Mouse (Mus musculus) embryo, embryonic 9.5 days (tissue): ENCODE results near the gene Numb.
"Not testable (repeated sequence)": the region's sequence is repeated elsewhere in the genome, so short reads cannot be mapped to it uniquely, and the experiment has no call there.

ENCODE experiments used
- DNase-seq: peaks from one replicate; pipeline ENCODE4 v3.0.0-alpha.2; 2017; ENCODE audit errors: extremely low spot score

Numb gene

GRCm38 (mm10) chr12:83922724-83923485 is 1.2 kb upstream of the Numb start:
- DNase-seq, result no peak

DNA sequence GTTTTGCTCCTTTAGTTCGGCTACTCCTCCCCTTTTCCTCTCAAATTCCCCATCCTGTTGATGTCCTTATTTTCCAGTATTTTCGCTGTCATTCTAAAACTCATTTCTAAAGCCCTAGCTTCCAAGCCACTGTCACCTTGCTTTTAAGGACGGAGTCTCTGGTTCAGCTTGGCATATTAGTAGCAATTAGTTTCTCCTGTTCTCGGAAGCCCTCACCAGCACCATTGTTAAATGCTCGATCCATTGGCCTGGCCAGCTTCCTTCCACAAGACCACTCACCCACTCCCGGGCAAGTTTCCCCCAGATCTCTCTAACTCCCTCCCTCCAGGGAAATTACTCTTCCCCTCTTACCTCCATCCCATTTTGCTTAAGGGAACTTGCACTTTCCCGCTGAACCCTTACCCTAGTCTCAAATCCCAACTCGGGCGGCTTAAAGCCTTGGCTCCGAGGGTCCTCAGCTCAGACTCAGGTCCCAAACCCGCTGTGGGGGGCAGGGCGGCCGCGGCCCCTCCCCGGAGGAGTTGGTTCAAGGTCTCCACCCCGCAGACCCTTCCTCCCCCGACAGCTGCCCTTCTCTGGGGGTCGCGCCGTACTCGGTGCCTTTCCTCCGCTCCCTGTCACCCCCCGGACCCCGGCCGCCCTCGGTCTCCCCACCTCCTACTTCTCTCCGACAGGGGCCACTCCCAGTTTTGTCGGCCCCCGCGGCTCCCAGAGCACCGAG is 853 bp downstream of the Numb start:
- DNase-seq, result peak; percentile 63

DNA sequence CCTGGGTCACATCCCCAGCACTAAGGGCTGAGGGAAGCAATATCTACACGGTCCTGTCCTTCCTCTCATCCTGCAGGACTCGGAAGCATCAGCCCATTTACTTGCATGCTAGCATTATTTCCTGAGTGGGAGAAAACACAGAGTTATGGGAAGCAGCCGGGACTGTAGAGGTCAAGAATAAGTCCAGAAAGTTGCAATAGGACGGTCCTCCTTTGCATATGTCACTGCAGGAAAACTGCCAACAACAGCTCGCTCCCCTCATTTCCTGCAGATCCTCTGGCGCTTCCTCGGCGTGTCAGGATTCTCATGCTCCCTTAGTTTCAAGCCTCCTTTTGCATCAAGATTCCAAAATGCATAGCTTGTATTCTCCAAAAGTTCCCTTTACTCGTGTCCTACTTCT is 4.8 kb downstream of the Numb start:
- no peak for DNase-seq

- no peak for DNase-seq
Measured at GRCm38 (mm10) chr12:83914797-83915196, 6.9 kb downstream of the Numb start.

DNA sequence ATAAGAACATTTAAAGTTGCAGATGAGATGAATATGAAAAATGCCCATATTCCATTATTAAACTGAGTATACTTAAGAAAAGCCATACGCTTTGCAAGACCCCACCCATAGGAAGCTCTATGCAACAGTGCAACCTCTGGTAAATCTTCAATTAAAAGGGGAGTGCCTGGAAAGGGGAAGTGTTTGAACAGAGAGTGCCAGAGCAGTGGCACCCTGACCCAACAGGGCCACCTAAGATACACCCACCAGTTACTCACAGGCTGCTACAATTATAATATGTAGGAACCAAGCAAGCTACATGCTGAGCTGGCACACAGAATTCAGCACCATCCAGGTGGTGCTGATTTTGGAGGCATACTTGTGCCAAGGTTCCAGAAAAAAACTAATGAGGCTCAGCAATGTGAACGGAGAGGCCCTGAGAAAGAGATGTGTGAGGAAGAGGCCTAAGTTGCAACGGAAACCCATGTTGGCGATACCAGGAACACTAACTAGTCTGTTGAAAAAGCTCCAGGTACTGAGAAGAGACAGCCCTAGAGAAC is 7.5 kb downstream of the Numb start:
- no peak for DNase-seq

GRCm38 (mm10) chr12:83910451-83910850 is 11.3 kb downstream of the Numb start:
- no peak for DNase-seq

DNA sequence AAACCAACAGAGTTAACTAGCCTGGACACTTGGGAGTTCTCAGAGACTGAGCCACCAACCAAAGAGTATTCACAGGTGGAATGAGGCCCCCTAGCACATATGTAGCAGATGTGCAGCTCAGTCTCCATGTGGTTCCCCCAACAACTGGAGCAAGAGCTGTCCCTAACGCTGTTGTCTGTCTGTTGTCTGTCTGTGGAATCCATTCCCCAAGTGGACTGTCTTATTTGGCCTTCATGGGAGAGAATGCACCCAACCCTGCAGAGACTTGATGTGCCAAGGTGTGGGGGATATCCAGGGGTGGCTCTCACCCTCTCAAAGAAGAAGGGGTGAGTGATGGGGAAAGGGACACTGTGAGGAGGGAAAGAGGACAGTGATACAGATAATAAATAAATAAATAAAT is 28.8 kb downstream of the Numb start:
- DNase-seq, result no peak

- DNase-seq, result no peak
Measured at GRCm38 (mm10) chr12:83891278-83891677, 30.5 kb downstream of the Numb start.

GRCm38 (mm10) chr12:83889128-83889527 is 32.6 kb downstream of the Numb start:
- no peak for DNase-seq

- DNase-seq, result no peak
Measured at GRCm38 (mm10) chr12:83885516-83886285, 36.0 kb downstream of the Numb start.

GRCm38 (mm10) chr12:83885065-83885464 is 36.7 kb downstream of the Numb start:
- DNase-seq, result not testable (repeated sequence)

DNA sequence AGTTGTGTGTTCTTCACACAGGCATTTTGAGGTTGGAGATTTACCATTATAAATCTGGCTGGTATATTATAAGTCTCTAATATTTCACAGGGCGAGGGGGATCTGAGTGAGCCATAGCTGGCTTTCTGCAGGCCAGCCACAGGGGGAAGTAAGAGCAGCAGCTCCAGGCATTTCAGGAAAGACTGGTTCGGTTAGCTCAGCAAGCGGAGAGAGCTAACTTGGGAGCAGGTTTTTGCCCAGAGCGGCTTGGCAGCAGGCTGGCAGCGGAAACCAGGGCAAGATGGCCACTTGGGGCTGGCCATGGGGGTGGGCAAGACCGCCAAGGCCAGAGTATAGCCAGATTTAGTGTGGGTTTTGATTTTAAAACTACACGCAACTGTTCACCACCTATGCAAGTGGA is 39.2 kb downstream of the Numb start:
- DNase-seq, result no peak

DNA sequence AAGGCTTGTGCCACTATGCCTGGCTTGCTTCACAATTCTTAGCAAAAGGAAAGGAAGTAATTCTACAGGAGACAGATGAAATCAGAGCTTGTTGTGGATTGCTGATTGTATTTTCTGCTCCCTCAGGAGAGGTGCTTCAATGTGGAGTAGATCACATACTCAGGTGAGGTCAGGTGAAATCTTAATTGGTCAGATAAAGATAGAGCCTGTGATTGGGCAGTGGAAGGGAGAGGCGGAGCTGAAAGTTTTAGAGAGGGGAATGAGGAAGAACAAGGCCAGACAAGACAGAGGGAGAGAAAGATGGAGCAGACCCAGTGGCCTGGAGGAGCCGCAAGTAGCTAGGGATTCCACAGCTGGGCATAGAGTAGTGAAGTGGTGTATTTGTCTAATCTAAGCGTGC is 39.6 kb downstream of the Numb start:
- DNase-seq, result no peak

DNA sequence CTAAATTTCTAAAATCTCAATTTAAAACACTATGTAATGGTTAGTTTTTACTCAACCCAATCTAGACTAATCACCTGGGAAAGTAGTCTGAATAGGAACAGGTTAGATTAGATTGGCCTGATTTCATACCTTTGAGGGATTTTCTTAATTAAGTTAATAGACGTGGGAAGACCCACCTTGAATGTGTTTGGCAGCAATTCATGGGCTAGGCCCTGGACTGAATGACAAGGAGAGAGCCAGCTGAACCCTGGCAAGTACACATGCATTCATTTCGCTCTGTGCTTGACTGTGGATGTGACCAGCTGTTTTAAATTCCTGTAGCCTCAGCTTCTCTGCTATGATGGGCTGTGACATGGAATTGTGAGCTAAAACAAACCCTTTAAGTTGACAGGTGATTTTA is 40.8 kb downstream of the Numb start:
- no peak for DNase-seq

GRCm38 (mm10) chr12:83875097-83875496 is 46.6 kb downstream of the Numb start:
- no peak for DNase-seq

DNA sequence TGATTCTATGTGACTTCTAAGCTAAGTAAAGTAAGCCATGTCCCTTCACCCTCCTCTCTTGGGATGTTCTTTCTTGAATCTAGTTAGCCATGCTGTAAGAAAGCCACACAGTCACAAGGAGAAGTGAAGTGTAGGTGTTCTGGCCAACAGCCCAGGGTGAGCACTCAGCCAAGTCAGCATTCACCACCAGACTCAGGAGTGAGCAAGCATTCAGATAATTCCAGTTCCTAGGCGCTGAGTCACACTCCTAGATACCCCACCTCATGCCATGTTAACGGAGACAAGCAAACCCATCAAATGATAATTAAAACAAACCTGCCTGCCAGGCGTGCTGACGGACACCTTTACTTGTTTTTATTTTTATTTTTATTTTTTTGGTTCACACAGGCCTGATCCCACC is 47.1 kb downstream of the Numb start:
- DNase-seq, result no peak

DNA sequence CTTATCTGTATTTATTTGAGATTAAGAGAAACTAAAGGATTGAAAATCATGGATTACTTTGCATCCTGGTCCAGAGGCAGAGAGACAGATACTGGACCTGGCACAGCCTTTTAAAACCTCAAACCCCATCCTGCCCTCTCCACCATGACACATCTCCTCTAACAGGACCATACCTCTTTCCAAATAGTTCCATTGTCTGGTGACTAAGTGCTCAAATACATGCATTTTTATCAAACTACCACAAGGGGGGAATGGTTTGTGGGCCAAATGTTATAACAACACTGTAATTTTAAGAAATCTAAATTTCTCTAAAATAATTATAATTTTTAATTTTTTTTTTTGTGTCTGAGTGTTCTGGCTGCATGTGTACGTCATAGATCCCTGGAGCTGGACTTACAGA is 57.2 kb downstream of the Numb start:
- no peak for DNase-seq

- no peak for DNase-seq
Measured at GRCm38 (mm10) chr12:83861880-83862279, 59.9 kb downstream of the Numb start.

- no peak for DNase-seq
Measured at GRCm38 (mm10) chr12:83860688-83861087, 61.0 kb downstream of the Numb start.

DNA sequence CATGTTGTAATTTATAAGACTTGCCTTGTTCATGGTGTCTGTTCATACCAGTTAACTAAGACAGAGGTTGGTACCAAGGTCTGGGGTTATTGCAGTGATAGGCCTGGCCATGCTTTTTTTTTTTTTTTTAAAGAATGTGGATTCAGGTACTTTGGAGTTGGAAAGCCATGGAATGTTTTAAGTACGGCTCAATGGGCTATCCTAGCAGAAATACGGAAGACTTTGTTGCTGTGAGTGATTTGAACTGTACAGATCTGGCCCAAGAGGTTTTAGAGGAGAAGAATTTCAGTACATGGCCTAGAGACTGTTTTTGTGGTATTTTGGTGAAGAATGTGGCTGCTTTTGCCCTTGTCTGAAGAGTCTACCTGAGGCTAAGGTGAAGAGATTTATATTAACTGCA is 63.7 kb downstream of the Numb start:
- no peak for DNase-seq

DNA sequence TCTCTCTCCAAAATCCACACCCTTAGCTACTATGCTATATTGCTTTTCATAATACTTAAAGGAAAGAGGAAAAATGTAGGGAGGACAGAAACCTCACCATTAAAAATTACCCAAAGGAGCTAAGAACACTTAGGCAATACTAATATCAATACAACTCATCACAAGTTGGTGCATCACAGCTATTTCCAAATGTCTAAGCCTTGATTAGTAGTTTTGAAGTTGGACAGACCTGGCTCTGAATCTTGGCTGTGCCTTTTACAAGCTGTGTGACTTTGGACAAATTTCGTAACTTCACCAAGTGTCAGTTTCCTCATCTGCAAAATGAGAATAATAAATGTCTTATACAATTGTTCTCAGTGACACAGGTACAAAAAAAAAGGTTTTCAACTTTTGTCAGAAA is 66.5 kb downstream of the Numb start:
- DNase-seq, result no peak

- no peak for DNase-seq
Measured at GRCm38 (mm10) chr12:83854281-83854680, 67.5 kb downstream of the Numb start.
